Mouse (Mus musculus) embryonic fibroblast, embryonic 13.5 days (primary cell): Measurements from ENCODE around the gene Rgmb.

Experiments used
- CTCF ChIP-seq: IDR thresholded peaks from 2 replicates; pipeline ENCODE4 v1.5.1; 2011; ENCODE audit warnings: mild to moderate bottlenecking, control low read depth, low read length, moderate library complexity, borderline replicate concordance; ENCODE audit not compliant: insufficient read depth
- POLR2A ChIP-seq: IDR thresholded peaks from 2 replicates; pipeline ENCODE4 v1.6.1; 2011; ENCODE audit warnings: low read depth, mild to moderate bottlenecking, control low read depth, low read length, moderate library complexity

DNA sequence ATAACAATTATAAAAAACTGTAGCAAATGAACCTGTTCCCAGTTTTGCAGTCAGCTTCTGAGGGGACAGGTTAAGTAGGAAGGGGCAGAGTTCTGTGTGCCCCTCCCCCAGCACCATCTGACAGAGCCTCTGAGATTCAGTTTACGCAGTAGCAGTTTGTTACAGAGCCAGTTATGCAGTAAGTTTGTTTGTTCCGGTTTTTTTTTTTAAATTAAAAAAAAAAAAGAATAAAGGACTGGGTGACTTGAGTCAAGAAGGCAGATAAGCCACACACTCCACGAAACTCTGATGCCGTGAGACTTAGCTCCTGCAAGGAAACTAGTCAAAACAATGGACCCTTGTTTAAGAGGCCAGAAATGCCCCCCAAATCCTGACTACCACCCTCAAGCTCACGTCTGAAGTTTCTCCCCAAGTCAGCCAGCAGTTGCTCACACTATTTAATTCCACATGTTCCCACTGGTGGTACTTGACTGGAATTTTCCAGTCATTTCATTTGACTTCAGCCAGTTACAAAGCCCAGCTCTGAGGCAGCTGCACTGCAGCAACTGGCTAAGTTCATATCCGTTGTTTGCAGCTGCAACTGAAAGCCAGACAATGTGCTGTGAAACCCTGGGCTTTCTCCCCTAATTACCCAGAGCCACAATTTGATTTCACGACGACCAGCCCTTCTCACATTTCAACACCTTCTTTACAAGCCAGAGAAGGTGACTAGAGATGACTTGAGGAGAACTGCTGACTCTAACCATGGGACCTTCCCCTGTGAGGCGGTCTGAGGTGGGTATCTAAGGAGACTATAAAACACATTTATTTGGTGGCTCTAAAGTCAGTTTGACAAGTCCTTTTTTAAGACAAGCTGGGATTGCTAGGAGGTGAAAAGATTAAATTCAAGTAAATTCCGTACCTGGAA, 22.1 kb downstream of the Rgmb start:
- TF ChIP-seq CTCF (no peak), POLR2A (no peak)
